Mouse (Mus musculus): ENCODE results near the gene Gm11037. TPM values are rescaled to one million over a fixed set of nuclear protein-coding genes. Genes with fewer than 3 reads are reported as not detected.

The Gm11037 gene
- polyA plus RNA-seq (2015; fragmentation: Nextera tagmentation; extraction: Ambion mirVana) = not detected in 2 replicates

DNA sequence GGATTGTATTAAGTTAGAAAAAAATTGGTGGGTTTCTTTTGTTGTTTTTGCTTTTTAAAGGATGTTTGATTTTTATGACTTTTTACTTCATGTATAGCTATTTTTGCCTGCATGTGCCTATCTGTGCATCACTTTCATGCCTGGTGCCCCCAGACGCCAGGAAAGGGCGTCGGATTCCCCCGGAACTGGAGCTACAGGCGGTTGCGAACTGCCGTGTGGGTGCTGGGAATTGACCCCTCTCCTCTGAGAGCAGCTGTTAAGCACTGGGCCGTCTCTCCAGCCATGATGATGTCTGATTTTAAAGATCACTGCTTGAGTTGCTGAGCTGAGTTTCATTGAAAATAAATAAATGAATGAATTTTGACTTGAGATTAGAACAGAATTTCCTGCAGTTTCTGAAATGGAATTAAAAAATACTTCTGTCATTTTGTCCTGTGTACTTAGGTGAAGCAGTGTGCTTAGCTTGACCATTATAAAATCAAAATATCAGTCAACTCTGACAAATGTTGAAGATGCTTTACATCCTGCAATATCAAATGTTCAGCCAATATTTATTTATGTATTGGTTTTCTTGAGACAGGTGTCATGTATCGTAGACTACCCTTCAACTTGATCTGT is at the start of gene Gm11037:
TSS of gene Gm11037 (plus strand) at position 568 of the 618 bp plus-strand sequence.
- ATAC-seq (ENCODE audit: low read depth) = no peak
- Histone ChIP-seq H3K4me1 (replicated peaks) (no peaks in the 10 kb centered on the region), H3K27ac (replicated peaks) (no peak within 1 kb of the TSS), H3K36me3 (no peaks in the 10 kb centered on the region), H3K4me3 (no peak within 1 kb of the TSS), H3K4me2 (no peak within 1 kb of the TSS), H3K9me3 (no peaks in the 10 kb centered on the region), H3K9ac (no peak within 1 kb of the TSS), H3K27me3 (no peaks in the 10 kb centered on the region)
- WGBS = 88% methylated on average over 9 of the region's 9 CpGs

DNA sequence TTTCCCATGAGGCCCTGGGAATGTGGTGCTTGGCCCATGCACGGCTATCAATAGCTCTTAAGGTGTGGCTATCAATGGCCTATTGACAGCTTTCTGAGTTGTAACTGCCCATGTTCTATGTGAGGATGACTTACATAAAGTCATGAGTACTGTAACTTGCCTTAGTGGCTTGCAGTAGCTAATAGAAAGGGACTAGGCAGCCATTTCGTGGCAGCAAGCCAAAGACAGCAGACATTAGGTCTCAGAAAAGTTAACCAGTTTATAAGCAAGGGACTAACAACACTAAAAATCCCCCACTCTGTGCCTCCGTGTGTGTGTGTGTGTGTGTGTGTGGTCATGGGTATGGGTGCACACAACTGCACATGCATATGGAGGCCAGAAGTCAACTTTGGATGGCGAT is 49.1 kb upstream of the Gm11037 start:
- Histone ChIP-seq H3K9ac (no peak overlapping the region), H3K4me1 (replicated peaks) (no peaks in the 10 kb centered on the region), H3K9me3 (no peaks in the 10 kb centered on the region), H3K27me3 (no peaks in the 10 kb centered on the region), H3K4me2 (no peak overlapping the region), H3K4me3 (no peak overlapping the region), H3K27ac (replicated peaks) (no peak overlapping the region), H3K36me3 (no peaks in the 10 kb centered on the region)
- 87% methylated on average over 4 of the region's 4 CpGs for WGBS
- ATAC-seq (ENCODE audit: low read depth) = no peak

DNA sequence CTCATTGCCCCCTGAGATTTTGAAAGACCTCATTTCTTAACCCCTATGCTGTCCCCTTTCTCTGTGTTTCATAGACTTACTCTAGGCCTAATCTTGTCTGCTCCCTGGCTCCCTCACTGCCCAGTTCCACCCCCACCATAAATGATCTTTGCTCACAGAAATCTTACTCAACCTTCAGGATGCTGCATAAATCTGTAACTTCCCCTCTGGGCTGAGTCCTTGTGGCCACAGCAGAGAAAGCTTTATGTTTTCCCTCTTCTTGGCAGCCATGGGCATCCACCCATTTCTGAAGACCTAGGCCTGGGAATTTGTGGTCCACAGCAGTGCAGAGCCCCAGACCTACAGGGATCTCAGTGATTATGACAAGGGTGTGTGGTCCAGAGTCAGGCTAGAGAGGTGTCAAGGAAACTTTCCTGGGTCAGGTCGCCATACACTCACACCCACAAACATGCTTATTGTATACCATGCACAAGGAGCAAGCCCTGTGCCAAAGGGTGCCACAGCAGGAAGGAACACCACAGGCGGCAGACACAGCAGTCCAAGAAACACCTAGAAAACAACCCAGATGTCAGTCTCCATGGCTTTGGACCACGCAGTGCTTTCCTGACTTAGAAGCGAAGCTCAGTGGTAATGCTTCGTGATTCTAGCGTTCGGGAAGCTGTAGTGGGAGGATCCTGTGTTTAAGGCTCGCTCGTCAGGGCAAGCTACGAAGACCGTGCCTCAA is 46.5 kb upstream of the Gm11037 start, which contains the start of gene Siglec1:
TSS of gene Siglec1 (minus strand) at position 99 of the 724 bp plus-strand sequence.
- no peak for ATAC-seq (ENCODE audit: low read depth)
- Histone ChIP-seq H3K4me3 (no peak within 1 kb of the TSS), H3K27ac (replicated peaks) (no peak within 1 kb of the TSS), H3K9me3 (no peaks in the 10 kb centered on the region), H3K27me3 (no peaks in the 10 kb centered on the region), H3K9ac (no peak within 1 kb of the TSS), H3K4me1 (replicated peaks) (no peaks in the 10 kb centered on the region), H3K4me2 (no peak within 1 kb of the TSS), H3K36me3 (no peaks in the 10 kb centered on the region)
- 85% methylated on average over 11 of the region's 11 CpGs for WGBS

DNA sequence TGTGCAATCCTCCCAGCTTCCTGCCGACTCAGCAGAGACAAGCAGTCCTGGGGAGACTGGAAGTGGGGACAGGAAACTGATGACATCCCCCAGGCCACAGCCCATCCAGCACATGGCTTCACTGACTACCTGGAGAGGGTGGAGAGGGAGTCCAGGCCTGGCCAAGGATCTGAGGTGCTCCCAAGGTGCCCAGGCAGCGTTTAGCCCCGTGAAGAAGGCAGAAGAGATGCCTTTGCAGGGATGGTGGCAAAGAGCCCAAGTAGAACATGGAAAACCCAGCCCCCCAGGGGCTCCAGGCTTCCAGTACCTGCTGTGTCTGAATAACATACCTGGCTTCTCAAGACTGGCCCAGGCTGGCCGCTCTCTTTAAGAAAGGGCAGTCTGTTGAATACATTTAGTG is 44.7 kb upstream of the Gm11037 start:
- no peak overlapping the region for H3K9ac ChIP-seq
- 86% methylated on average over 4 of the region's 4 CpGs for WGBS

DNA sequence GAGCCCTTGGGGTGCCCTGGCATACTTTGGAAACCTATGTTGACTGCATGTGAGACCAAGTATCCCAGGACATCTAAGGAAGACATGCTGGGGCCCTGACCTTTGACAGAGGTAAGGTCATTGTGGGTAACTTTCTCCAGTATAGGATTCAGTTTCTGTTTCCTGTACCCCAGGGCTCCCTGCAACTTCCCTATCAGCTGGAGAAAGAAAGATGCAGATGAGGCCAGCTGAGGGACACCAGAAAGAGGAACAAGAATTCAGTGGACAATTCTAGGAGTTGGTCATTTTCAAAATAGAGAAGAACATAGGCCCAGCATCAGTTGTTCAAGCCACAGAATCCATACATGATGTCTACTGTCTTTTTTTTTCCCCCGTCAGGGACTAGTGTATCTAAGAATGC is 43.7 kb upstream of the Gm11037 start:
- no peak overlapping the region for H3K4me2 ChIP-seq
- no peaks in the 10 kb centered on the region for H3K27me3 ChIP-seq
- H3K9ac ChIP-seq = no peak overlapping the region
- no peaks in the 10 kb centered on the region for H3K4me1 ChIP-seq (replicated peaks)
- H3K4me3 ChIP-seq = no peak overlapping the region
- 88% methylated on average over 1 of the region's 1 CpGs for WGBS
- no peaks in the 10 kb centered on the region for H3K36me3 ChIP-seq
- no peak overlapping the region for H3K27ac ChIP-seq (replicated peaks)
- no peaks in the 10 kb centered on the region for H3K9me3 ChIP-seq
- no peak for ATAC-seq (ENCODE audit: low read depth)

More for the DNA sequence above, 44.7 kb upstream of the Gm11037 start:
- Histone ChIP-seq H3K27ac (replicated peaks) (no peak overlapping the region), H3K4me3 (no peak overlapping the region), H3K27me3 (no peaks in the 10 kb centered on the region), H3K4me1 (replicated peaks) (no peaks in the 10 kb centered on the region), H3K4me2 (no peak overlapping the region), H3K9me3 (no peaks in the 10 kb centered on the region), H3K36me3 (no peaks in the 10 kb centered on the region)
- ATAC-seq (ENCODE audit: low read depth) = no peak

DNA sequence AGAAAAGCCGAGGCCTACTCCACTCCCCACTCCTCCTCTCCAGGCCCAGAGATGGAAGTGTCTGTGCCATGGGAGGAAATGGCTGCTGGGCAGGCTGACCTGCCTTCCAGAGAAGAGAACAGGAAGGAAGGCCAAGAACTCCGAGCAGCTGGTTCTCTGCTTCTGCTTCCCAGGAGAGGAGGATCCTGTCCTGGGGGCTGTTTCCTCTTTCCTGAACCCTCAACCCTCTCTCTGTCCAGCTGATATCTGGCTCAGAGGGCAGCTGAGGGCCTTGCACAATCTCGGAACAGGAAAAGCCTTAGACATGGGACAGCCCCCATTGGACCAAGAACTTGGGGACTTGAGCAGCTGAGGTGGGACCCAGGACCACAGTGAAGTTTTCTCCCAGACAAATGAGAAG is 42.4 kb upstream of the Gm11037 start:
- Histone ChIP-seq H3K27ac (replicated peaks) (no peak overlapping the region), H3K4me2 (no peak overlapping the region), H3K36me3 (no peaks in the 10 kb centered on the region), H3K4me3 (no peak overlapping the region), H3K9ac (no peak overlapping the region), H3K9me3 (no peaks in the 10 kb centered on the region), H3K27me3 (no peaks in the 10 kb centered on the region), H3K4me1 (replicated peaks) (no peaks in the 10 kb centered on the region)
- ATAC-seq (ENCODE audit: low read depth) = no peak
- 82% methylated on average over 3 of the region's 3 CpGs for WGBS

DNA sequence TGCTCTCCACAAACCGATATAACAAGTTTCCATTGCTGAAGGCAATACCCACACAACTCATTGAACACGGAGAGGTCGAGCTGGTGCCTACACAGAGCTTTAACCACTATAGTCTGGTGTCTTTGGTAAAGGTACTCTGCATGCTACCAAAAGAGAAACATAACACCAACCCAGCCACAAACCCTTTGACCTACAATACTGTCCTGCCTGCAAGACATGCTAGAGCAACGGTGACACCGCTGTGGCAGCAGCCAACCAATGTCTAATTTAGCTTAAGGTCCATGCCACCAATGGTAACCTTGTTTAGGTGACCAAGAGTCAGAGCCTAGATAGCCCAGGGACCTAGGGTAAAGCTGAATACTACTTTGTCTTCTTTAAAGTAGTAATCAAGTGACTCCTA is 39.7 kb upstream of the Gm11037 start:
- Histone ChIP-seq H3K27ac (replicated peaks) (no peak overlapping the region), H3K27me3 (no peaks in the 10 kb centered on the region), H3K4me1 (replicated peaks) (0 out of 2 replicates have a peak, but pooled peaks cover 6% of the 10 kb centered on the region), H3K4me2 (no peak overlapping the region), H3K4me3 (no peak overlapping the region), H3K9me3 (no peaks in the 10 kb centered on the region), H3K9ac (no peak overlapping the region), H3K36me3 (no peaks in the 10 kb centered on the region)
- 83% methylated on average over 5 of the region's 5 CpGs for WGBS
- no peak for ATAC-seq (ENCODE audit: low read depth)

DNA sequence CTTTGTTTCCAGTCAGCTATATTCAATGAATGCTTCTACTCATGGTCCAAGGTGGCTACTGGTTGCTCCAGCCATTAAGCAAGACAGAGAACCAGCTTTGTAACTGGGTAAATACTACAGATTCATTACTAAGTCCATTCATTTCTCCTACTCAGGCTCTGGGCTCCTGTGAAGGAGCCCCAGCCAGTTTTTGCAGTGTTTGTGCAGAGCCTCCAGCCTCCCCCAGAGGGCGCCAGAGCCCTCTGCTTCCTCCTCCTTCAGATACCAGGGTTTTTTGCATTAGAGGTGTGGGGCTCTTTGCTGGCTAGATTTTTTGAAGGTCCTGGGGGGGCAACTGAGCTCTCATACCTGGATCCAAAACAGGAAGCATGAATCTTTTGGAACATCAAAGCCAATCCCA is 38.5 kb upstream of the Gm11037 start:
- Histone ChIP-seq H3K36me3 (no peaks in the 10 kb centered on the region), H3K4me3 (no peak overlapping the region), H3K27me3 (no peaks in the 10 kb centered on the region), H3K27ac (replicated peaks) (no peak overlapping the region), H3K9ac (no peak overlapping the region), H3K4me2 (no peak overlapping the region), H3K9me3 (no peaks in the 10 kb centered on the region), H3K4me1 (replicated peaks) (0 out of 2 replicates have a peak, but pooled peaks cover 6% of the 10 kb centered on the region)
- ATAC-seq (ENCODE audit: low read depth) = 0 out of 2 replicates have a peak, but pooled peaks have one; percentile 56
- 0% methylated on average over 1 of the region's 1 CpGs for WGBS

DNA sequence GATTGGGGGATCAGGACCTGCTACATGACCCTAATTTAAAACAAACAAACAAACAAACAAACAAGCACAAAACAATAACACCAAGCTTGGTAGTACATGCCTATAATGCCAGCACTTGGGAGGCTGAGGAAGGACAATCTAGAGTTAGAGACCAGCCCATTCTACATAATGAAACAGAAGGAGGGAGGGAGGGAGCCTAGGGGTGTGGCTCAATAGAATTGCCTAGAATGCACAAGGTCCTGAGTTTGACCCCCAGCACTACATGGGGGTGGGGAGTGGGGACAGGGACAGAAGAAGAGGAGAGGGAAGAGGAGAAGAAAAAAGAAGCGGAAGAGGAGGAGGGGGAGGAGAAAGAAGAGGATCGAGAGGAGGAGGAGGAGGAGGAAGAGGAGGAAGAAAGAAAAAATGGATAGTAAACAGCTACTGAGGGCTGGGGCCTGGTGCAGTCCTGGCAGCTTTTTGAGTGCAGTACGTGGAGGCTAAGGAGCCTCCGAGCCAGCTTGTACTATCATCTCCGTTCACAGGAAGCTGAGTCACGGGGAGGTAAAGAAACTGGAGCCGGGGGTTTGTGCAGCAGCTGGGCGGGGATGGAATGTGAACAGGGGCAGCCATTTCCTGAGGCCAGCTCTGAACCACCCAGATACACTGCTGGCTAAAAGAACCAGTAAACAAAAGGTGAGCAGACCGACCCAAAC is 37.0 kb upstream of the Gm11037 start:
- Histone ChIP-seq H3K27me3 (no peaks in the 10 kb centered on the region), H3K9me3 (no peaks in the 10 kb centered on the region), H3K4me1 (replicated peaks) (0 out of 2 replicates have a peak, but pooled peaks cover 6% of the 10 kb centered on the region), H3K4me2 (peak overlapping the region; percentile 18; the same call in 1 of the 2 replicates), H3K4me3 (no peak overlapping the region), H3K27ac (replicated peaks) (peak overlapping the region; percentile 62), H3K36me3 (no peaks in the 10 kb centered on the region), H3K9ac (no peak overlapping the region)
- peak; percentile 59; the same call in 1 of the 2 replicates for ATAC-seq (ENCODE audit: low read depth)
- WGBS = 11% methylated on average over 9 of the region's 9 CpGs

DNA sequence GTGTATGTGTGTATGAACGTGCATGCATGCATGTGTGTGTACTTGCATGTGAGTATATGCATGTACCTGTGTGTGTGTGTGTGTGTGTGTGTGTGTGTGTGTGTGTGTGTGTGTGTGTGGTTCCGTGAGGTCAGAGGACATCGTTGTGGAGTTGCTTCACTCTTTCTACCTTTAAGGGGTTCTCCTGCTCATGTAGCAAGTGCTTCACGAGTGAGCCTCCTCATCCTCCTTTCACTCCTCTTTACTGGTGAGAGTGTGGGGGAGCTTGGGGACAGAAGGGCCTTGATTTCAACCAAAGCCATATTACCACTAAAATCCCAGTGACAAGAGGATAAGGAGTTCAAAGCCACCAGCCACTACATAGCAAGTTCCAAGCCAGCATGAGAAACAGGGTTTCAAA is 36.2 kb upstream of the Gm11037 start:
- no peak overlapping the region for H3K4me2 ChIP-seq
- H3K27me3 ChIP-seq = no peaks in the 10 kb centered on the region
- H3K27ac ChIP-seq (replicated peaks) = no peak overlapping the region
- H3K9me3 ChIP-seq = no peaks in the 10 kb centered on the region
- H3K4me1 ChIP-seq (replicated peaks) = 0 out of 2 replicates have a peak, but pooled peaks cover 6% of the 10 kb centered on the region
- H3K36me3 ChIP-seq = no peaks in the 10 kb centered on the region
- H3K4me3 ChIP-seq = no peak overlapping the region
- WGBS = 79% methylated on average over 4 of the region's 4 CpGs
- H3K9ac ChIP-seq = no peak overlapping the region
- no peak for ATAC-seq (ENCODE audit: low read depth)

DNA sequence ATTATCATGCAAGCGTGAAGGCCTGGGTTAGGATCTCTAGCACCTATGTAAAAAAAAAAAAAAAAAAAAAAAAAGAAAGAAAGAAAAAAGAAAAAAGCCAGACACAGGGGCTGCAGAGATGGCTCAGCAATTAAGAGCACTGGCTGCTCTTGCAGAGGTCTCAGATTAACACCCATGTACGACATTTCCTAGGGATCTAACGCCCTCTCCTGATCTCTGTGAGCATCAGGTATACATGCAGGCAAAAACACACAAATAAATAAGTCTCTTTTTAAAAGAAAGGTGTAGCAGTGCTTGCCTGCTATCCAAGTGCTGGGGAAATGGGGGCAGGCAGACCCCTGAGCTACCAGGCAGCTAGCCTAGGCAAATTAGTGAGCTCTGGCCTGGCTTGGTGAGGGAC is 31.8 kb upstream of the Gm11037 start:
- no peak for ATAC-seq (ENCODE audit: low read depth)
- no peak overlapping the region for H3K27ac ChIP-seq (replicated peaks)
- H3K9me3 ChIP-seq = no peaks in the 10 kb centered on the region
- no peaks in the 10 kb centered on the region for H3K4me1 ChIP-seq (replicated peaks)
- no peaks in the 10 kb centered on the region for H3K27me3 ChIP-seq
- H3K4me3 ChIP-seq = no peak overlapping the region
- 46% methylated on average over 3 of the region's 3 CpGs for WGBS
- no peak overlapping the region for H3K4me2 ChIP-seq
- no peak overlapping the region for H3K9ac ChIP-seq
- H3K36me3 ChIP-seq = no peaks in the 10 kb centered on the region

DNA sequence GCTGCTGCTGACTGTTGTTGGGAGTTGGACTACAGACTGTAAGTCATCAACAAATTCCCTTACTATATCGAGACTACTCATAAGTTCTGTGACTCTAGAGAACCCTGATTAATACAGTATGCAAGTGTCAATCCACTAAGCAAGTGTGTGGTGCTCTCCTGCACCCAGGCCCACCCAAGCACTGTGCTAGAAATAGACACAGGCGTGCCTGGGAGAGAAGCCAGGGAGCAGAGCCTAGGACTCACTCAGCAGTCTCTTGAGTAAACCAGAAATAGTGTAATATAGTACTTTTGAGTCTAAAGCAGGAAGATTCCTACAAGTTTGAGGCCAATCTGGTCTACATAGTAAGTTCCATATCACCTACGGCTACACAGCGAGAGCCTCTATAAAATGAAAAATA is 29.3 kb upstream of the Gm11037 start:
- H3K27me3 ChIP-seq = no peaks in the 10 kb centered on the region
- 87% methylated on average over 4 of the region's 4 CpGs for WGBS
- H3K9ac ChIP-seq = no peak overlapping the region
- no peak overlapping the region for H3K27ac ChIP-seq (replicated peaks)
- no peaks in the 10 kb centered on the region for H3K9me3 ChIP-seq
- no peaks in the 10 kb centered on the region for H3K4me1 ChIP-seq (replicated peaks)
- no peak overlapping the region for H3K4me2 ChIP-seq
- no peak for ATAC-seq (ENCODE audit: low read depth)
- H3K4me3 ChIP-seq = no peak overlapping the region
- H3K36me3 ChIP-seq = no peaks in the 10 kb centered on the region

Data from neural tube, embryonic 13.5 days (tissue).